Mouse (Mus musculus) embryo, embryonic 9.5 days (tissue): ENCODE results near the gene Ptpn20.

Source experiments
- DNase-seq: peaks from one replicate; pipeline ENCODE4 v3.0.0-alpha.2; 2017; ENCODE audit errors: extremely low spot score

Ptpn20 gene

GRCm38 (mm10) chr14:33673350-33674087 lies 84.5 kb downstream of the Ptpn20 start:
- peak; percentile 38 for DNase-seq

- DNase-seq = no peak
Observed at GRCm38 (mm10) chr14:33677996-33678395, 89.0 kb downstream of the Ptpn20 start.

- no peak for DNase-seq
Observed at GRCm38 (mm10) chr14:33678740-33679139, 89.7 kb downstream of the Ptpn20 start.

- no peak for DNase-seq
Observed at GRCm38 (mm10) chr14:33680621-33681020, 91.6 kb downstream of the Ptpn20 start.

GRCm38 (mm10) chr14:33682768-33683167 lies 93.8 kb downstream of the Ptpn20 start:
- no peak for DNase-seq

- DNase-seq = peak; percentile 29
Observed at GRCm38 (mm10) chr14:33683701-33684100, 94.7 kb downstream of the Ptpn20 start.

- DNase-seq = peak; percentile 34
Observed at GRCm38 (mm10) chr14:33687444-33688028, 98.5 kb downstream of the Ptpn20 start.

GRCm38 (mm10) chr14:33689044-33689443 lies 100.0 kb downstream of the Ptpn20 start:
- DNase-seq = no peak
